Comparison of ENCODE assay signal across 8 mouse cellular contexts in the genomic region with DNA sequence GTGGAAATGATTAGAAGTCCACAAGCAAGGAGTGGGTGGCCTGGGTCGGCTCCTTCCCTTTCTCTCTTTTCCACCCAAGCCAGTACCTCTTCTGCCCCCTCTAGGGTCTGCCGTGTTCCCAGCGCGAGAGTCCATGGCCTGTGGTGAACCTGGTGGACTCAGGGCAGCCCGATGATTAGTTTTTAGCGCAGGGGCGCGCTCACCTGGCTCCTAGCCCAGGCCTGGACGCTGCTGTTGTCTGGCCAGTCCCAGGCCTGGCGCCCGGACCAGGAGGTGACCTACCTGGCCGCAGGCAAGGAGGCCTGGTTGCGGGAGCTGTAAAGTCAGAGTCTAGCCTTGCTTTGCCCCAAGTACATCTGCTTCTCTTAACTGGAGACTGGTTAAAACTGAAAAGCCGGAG. TPM values are rescaled to one million over a fixed set of nuclear protein-coding genes. Genes with fewer than 3 reads are reported as not detected.
DNase-seq lines count a peak whose midpoint lies in the region; ATAC-seq and TF ChIP-seq lines count a peak whose summit lies in the region.

A gene (minus strand): TSS at position 388 of the 400 bp plus-strand sequence.

- ATAC-seq in lung, embryonic 14.5 days (ENCODE audit: insufficient read depth): no peak
- ATAC-seq in midbrain, embryonic 12.5 days (ENCODE audit: low FRiP score, low read depth): no peak

- no peaks in the 10 kb centered on the region for H3K36me3 ChIP-seq in lung, embryonic 14.5 days (ENCODE audit: insufficient read depth)
- no peaks in the 10 kb centered on the region for H3K36me3 ChIP-seq in midbrain, embryonic 12.5 days

- H3K4me2 ChIP-seq in lung, embryonic 14.5 days: peak within 1 kb of the TSS; percentile 58
- peak within 1 kb of the TSS; percentile 49 for H3K4me2 ChIP-seq in midbrain, embryonic 12.5 days (replicated peaks)

- H3K4me1 ChIP-seq in lung, embryonic 14.5 days (ENCODE audit: insufficient read depth): no peaks in the 10 kb centered on the region
- H3K4me1 ChIP-seq in midbrain, embryonic 12.5 days: no peaks in the 10 kb centered on the region

- peak within 1 kb of the TSS; percentile 21 for H3K4me3 ChIP-seq in lung, embryonic 14.5 days (ENCODE audit: low read depth, low read length)
- H3K4me3 ChIP-seq in midbrain, embryonic 12.5 days: peak within 1 kb of the TSS; percentile 28

- no peak within 1 kb of the TSS for H3K9ac ChIP-seq in lung, embryonic 14.5 days
- H3K9ac ChIP-seq in midbrain, embryonic 12.5 days (replicated peaks): no peak within 1 kb of the TSS

- WGBS in lung, embryonic 14.5 days: 63% methylated on average over 14 of the region's 14 CpGs
- 68% methylated on average over 14 of the region's 14 CpGs for WGBS in midbrain, embryonic 12.5 days

- intact Hi-C loops in left cerebral cortex, postnatal 4 days (cut with DNase I): no loop called here

- DNase-seq in lung, embryonic 14.5 days: no peak
- no peak for DNase-seq in lung, adult 18-20 months
- DNase-seq in heart, adult 9 months (ENCODE audit: low spot score in 2 of 2): peak; percentile 26 to 48
- DNase-seq in kidney, adult 8-10 months: peak; percentile 66 to 67
- no peak for DNase-seq in spleen, postnatal 4 days (ENCODE audit: low spot score in 2 of 2)
- no peak for DNase-seq in T-cell, adult 2 months (ENCODE audit: low spot score)
- no peak for DNase-seq in left cerebral cortex, postnatal 4 days

- H3K27ac ChIP-seq in lung, embryonic 14.5 days (ENCODE audit: low read depth): no peak within 1 kb of the TSS
- H3K27ac ChIP-seq in midbrain, embryonic 12.5 days (replicated peaks): no peak within 1 kb of the TSS

- H3K27me3 ChIP-seq in lung, embryonic 14.5 days (ENCODE audit: insufficient read depth, low read length): no peaks in the 10 kb centered on the region
- no peaks in the 10 kb centered on the region for H3K27me3 ChIP-seq in midbrain, embryonic 12.5 days

- TF ChIP-seq CTCF in lung, embryonic 14.5 days (IDR thresholded peaks at IDR 0.05; ENCODE audit: low read depth): no peak

- no peaks in the 10 kb centered on the region for H3K9me3 ChIP-seq in lung, embryonic 14.5 days (ENCODE audit: low read depth, low read length)
- no peaks in the 10 kb centered on the region for H3K9me3 ChIP-seq in midbrain, embryonic 12.5 days

RNA-seq across cellular contexts. Expression of the gene that starts here (rescaled TPM):
- 0.12 and 0.13 TPM in 2 replicates for polyA plus RNA-seq in lung, embryonic 14.5 days (2014; fragmentation: Nextera tagmentation; extraction: Ambion mirVana)
- 0.09 TPM in 1 of 2 replicates, not detected in the other for polyA plus RNA-seq in midbrain, embryonic 12.5 days (2016; fragmentation: Nextera tagmentation; extraction: Ambion mirVana)
- total RNA-seq in left cerebral cortex, postnatal 4 days (2021): under 1 TPM; 0.22 to 0.38 TPM

Comparison
In these comparisons a context has a peak if more than half of its experiments do, and no peak if none do; other contexts are left out.
1. DNase-seq: peak in heart, adult 9 months (2 of 2) and kidney, adult 8-10 months (2 of 2); none in lung, embryonic 14.5 days (single experiment), lung, adult 18-20 months (0 of 2), spleen, postnatal 4 days (0 of 2), T-cell, adult 2 months (single experiment) and left cerebral cortex, postnatal 4 days (single experiment).